Mouse (Mus musculus) heart, postnatal 0 days (tissue): ENCODE results near the gene Rabepk. TPM values are rescaled to one million over a fixed set of nuclear protein-coding genes. Genes with fewer than 3 reads are reported as not detected.

ENCODE experiments used
- ATAC-seq: fragments of 200-750 bp; cut with Nextera tagmentation; 2 replicates; pipeline ENCODE4 v1.8.0; 2017; ENCODE audit warnings: low read depth, moderate number of reproducible peaks, moderate library complexity; ENCODE audit not compliant: insufficient read depth
- DNase-seq: peaks from one replicate; pipeline ENCODE4 v3.0.0-alpha.2; 2016; ENCODE audit warnings: low spot score
- H3K27ac ChIP-seq: fragments of 300-500 bp; sonication (generic); 2 replicates; pipeline ENCODE4 v1.5.1; 2014; ENCODE audit warnings: low read depth, mild to moderate bottlenecking
- H3K27me3 ChIP-seq: fragments of 300-500 bp; sonication (generic); 2 replicates; pipeline ENCODE4 v1.6.1; 2014; ENCODE audit warnings: low read length, mixed read lengths; ENCODE audit not compliant: control insufficient read depth, insufficient read depth
- H3K36me3 ChIP-seq: fragments of 300-500 bp; sonication (generic); replicated peaks from 2 replicates; pipeline ENCODE4 v1.6.1; 2014; ENCODE audit warnings: low read length, mixed read lengths; ENCODE audit not compliant: control insufficient read depth, insufficient read depth
- H3K4me1 ChIP-seq: fragments of 300-500 bp; sonication (generic); 2 replicates; pipeline ENCODE4 v1.6.1; 2014; ENCODE audit warnings: antibody characterized with exemption; ENCODE audit not compliant: control insufficient read depth, insufficient read depth
- H3K4me2 ChIP-seq: fragments of 300-500 bp; sonication (generic); 2 replicates; pipeline ENCODE4 v1.6.1; 2014; ENCODE audit warnings: low read depth, mild to moderate bottlenecking, low read length, moderate library complexity
- H3K4me3 ChIP-seq: fragments of 300-500 bp; sonication (generic); 2 replicates; pipeline ENCODE4 v1.5.1; 2014; ENCODE audit warnings: low read depth, low read length
- H3K9ac ChIP-seq: fragments of 300-500 bp; sonication (generic); replicated peaks from 2 replicates; pipeline ENCODE4 v1.6.1; 2014; ENCODE audit warnings: low read depth, low read length, mixed read lengths
- H3K9me3 ChIP-seq: fragments of 300-500 bp; sonication (generic); replicated peaks from 2 replicates; pipeline ENCODE4 v1.6.1; 2016; ENCODE audit warnings: low read length; ENCODE audit not compliant: control insufficient read depth
- CTCF ChIP-seq: IDR thresholded peaks from 2 replicates; pipeline ENCODE4 v1.5.1; 2016; ENCODE audit warnings: antibody characterized with exemption, control low read depth, low read depth
- EP300 ChIP-seq: IDR thresholded peaks from 2 replicates; pipeline ENCODE4 v1.6.1; 2016; ENCODE audit warnings: antibody characterized with exemption, low read depth
- WGBS: fragments of 180-500 bp; shearing (Covaris S2); extraction: QIAGEN DNeasy Blood & Tissue Kit; methylation state at CpG from one replicate; pipeline ENCODE4 v1.1.7; 2014; 5-methylcytosine and 5-hydroxymethylcytosine counted together
- polyA plus RNA-seq: library from polyadenylated mRNA; unstranded; fragments of >200 nt; fragmentation: Nextera tagmentation; extraction: Ambion mirVana; gene quantifications from 2 replicates; pipeline ENCODE4 v1.2.1, GENCODE M21; 2015
- total RNA-seq: library from RNA; depleted of rRNA; stranded (reverse); fragments of >200 nt; gene quantifications from 2 replicates; pipeline ENCODE4 v1.2.3, GENCODE M21; 2014; ENCODE audit warnings: low replicate concordance

Gene Rabepk
- total and polyA plus RNA-seq, 2 experiments from 2014 or later = 22.1 to 31.0 TPM

DNA sequence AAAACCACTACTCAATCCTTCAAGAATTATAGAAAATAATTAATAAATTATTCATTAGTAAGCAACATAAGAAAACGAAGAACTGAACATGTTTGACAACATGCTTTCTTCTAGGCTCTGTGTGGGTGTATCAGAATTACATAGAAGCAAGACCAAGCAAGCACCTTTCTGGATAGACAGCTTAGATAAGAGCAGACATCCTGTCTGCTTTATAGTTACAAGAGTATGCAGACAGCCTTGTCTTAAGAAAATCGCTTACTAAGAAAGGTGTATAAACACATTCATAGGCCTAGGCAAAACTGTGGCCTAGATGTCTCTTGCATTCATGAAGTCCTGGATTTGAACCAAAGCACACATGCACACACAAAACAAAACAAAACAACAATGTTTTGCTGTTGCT lies 54.0 kb downstream of the Rabepk start:
- TF ChIP-seq EP300 (no peak), CTCF (no peak)
- H3K27me3 ChIP-seq = no peaks in the 10 kb centered on the region
- no peak overlapping the region for H3K27ac ChIP-seq
- H3K4me3 ChIP-seq = no peak overlapping the region
- H3K4me1 ChIP-seq = peaks cover 6% of the 10 kb centered on the region; the same call in 1 of the 2 replicates
- H3K36me3 ChIP-seq = peaks cover 3% of the 10 kb centered on the region; the same call in 1 of the 2 replicates
- no peak for DNase-seq
- no peaks in the 10 kb centered on the region for H3K9me3 ChIP-seq
- WGBS = 79% methylated on average over 2 of the region's 2 CpGs
- H3K4me2 ChIP-seq = no peak overlapping the region
- ATAC-seq = no peak
- no peak overlapping the region for H3K9ac ChIP-seq

DNA sequence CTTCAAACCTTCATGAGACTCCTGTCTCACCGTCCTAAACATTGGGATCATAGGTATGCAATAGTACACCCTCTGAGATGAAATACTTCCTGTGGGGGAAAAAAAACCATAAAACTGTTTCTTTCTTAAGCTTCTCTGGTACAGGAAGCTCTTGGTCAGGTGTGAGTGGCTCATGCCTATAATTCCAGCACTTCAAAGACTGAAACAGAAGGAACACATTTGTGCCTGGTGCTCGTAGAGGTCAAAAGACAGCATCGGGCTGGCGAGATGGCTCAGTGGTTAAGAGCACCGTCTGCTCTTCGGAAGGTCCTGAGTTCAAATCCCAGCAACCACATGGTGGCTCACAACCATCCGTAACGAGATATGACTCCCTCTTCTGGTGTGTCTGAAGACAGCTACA lies 55.2 kb downstream of the Rabepk start:
- H3K36me3 ChIP-seq = peaks cover 3% of the 10 kb centered on the region; the same call in 1 of the 2 replicates
- no peak overlapping the region for H3K4me3 ChIP-seq
- no peak for ATAC-seq
- DNase-seq = no peak
- peaks cover 6% of the 10 kb centered on the region; the same call in 1 of the 2 replicates for H3K4me1 ChIP-seq
- no peak overlapping the region for H3K27ac ChIP-seq
- TF ChIP-seq EP300 = no peak
- no peak for TF ChIP-seq CTCF
- no peak overlapping the region for H3K9ac ChIP-seq
- H3K27me3 ChIP-seq = no peaks in the 10 kb centered on the region
- H3K4me2 ChIP-seq = no peak overlapping the region
- WGBS = 96% methylated on average over 8 of the region's 8 CpGs
- no peaks in the 10 kb centered on the region for H3K9me3 ChIP-seq

DNA sequence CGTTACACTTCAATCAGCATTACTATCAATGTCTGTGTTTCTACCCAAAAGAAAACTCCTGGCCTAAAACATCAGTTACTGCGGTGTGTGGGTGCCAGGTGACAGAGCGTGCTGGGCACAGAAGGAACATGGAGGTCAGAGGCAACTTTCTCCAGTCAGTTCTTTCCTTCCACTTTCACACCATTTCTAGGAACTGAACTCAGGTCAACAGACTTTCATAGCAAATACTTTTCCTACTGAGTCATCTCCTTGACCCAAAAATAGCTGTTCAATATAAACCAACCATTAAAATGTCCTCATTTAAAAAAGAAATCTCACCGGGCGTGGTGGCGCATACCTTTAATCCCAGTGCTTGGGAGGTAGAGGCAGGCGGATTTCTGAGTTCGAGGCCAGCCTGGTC lies 57.0 kb downstream of the Rabepk start:
- Histone ChIP-seq H3K9ac (no peak overlapping the region), H3K27me3 (no peaks in the 10 kb centered on the region), H3K27ac (no peak overlapping the region), H3K36me3 (peaks cover 3% of the 10 kb centered on the region; the same call in 1 of the 2 replicates), H3K9me3 (no peaks in the 10 kb centered on the region), H3K4me2 (no peak overlapping the region), H3K4me3 (no peak overlapping the region), H3K4me1 (peaks cover 6% of the 10 kb centered on the region; the same call in 1 of the 2 replicates)
- 77% methylated on average over 8 of the region's 8 CpGs for WGBS
- no peak for ATAC-seq
- no peak for DNase-seq
- TF ChIP-seq CTCF = no peak

DNA sequence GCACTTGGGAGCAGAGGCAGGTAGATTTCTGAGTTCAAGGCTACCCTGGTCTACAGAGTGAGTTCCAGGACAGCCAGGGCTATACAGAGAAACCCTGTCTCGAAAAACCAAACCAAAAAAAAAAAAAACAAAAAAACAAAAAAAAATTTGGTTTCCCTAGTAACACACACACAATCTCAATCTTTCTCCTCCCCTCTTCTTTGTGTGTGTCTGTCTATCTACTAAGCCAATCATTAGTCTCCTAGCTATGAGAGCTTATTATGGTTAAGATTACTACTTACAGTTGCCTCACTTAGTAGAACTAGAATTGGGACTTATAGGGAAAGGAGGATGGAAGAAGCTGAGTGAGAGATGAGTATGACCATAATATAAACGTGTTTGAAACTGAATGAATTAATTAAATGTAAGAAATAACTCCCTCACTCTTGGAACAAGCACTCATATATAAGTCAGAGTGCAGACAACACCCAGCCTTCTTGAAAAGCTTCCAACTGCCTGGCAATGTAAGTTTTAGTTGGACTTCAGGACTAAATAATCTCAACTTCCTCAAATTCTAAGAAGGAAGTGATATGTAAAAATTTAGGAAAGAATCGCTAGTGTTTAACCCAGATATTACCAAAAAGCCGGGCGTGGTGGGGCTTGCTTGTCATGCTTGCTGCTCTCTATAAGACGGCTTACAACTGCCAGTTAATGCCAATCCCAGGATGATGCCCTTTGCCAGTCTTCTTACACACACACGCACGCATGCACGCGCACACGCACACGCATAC lies 58.1 kb downstream of the Rabepk start:
- Histone ChIP-seq H3K4me2 (no peak overlapping the region), H3K9me3 (no peaks in the 10 kb centered on the region), H3K4me3 (no peak overlapping the region), H3K4me1 (peaks cover 6% of the 10 kb centered on the region; the same call in 1 of the 2 replicates), H3K36me3 (peaks cover 3% of the 10 kb centered on the region; the same call in 1 of the 2 replicates), H3K27me3 (no peaks in the 10 kb centered on the region), H3K9ac (no peak overlapping the region), H3K27ac (no peak overlapping the region)
- TF ChIP-seq CTCF (no peak), EP300 (no peak)
- 86% methylated on average over 12 of the region's 12 CpGs for WGBS
- no peak for ATAC-seq
- no peak for DNase-seq

DNA sequence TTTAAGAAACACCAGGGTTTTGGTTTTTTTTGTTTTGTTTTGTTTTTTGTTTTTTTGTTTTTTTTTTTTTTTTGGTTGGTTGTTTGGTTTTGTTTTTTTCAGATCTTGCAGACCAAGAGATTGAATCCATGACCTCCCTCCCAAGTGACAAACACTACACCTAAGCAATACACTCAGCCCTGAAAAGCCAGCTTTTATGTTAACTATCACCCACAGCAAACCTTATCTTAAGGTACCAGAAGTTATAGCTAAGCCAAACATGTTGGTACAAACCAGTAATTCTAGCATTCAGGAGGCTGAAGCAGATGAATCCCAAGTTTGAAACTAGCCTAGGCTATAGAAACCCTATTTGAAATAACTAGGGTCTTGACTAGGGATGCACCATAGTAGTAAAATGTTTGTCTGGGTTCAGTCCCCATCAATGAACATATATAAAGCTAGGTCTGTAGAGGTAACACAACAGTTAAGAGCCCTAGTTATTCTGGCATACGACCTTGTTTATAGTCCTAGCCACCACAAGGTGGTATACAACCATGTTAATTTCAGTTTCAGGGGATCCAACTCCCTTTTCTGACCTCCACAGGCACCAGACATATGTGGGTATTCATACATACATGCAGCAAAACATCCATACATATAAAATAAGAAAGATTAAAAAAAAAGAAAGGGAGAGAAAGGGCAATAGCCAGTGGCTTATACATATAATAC lies 59.9 kb downstream of the Rabepk start:
- Histone ChIP-seq H3K9me3 (no peaks in the 10 kb centered on the region), H3K4me1 (peaks cover 6% of the 10 kb centered on the region; the same call in 1 of the 2 replicates), H3K27me3 (no peaks in the 10 kb centered on the region), H3K27ac (no peak overlapping the region), H3K4me2 (no peak overlapping the region), H3K9ac (no peak overlapping the region), H3K4me3 (no peak overlapping the region), H3K36me3 (peaks cover 3% of the 10 kb centered on the region; the same call in 1 of the 2 replicates)
- TF ChIP-seq CTCF (no peak), EP300 (no peak)
- 65% methylated on average over 1 of the region's 1 CpGs for WGBS
- DNase-seq (no peak), ATAC-seq (no peak)
